Mouse (Mus musculus) stomach, postnatal 0 days (tissue): ENCODE measurements around the gene Snrnp70. TPM values are rescaled to one million over a fixed set of nuclear protein-coding genes. Genes with fewer than 3 reads are reported as not detected.
A peak's percentile ranks its signal among the peaks of the same experiment; 100 is the strongest.

ENCODE experiments used
- ATAC-seq: fragments of 200-750 bp; cut with Nextera tagmentation; 2 replicates; pipeline ENCODE4 v1.8.0; 2017; ENCODE audit not compliant: low FRiP score, low TSS enrichment
- DNase-seq: peaks from one replicate; pipeline ENCODE4 v3.0.0-alpha.2; 2016; ENCODE audit warnings: low spot score
- H3K27ac ChIP-seq: fragments of 300-500 bp; sonication (generic); replicated peaks from 2 replicates; pipeline ENCODE4 v1.5.1; 2014; ENCODE audit warnings: mild to moderate bottlenecking, control low read depth
- H3K27me3 ChIP-seq: fragments of 300-500 bp; sonication (generic); 2 replicates; pipeline ENCODE4 v1.6.1; 2014; ENCODE audit warnings: low read length; ENCODE audit not compliant: control insufficient read depth, insufficient read depth
- H3K36me3 ChIP-seq: fragments of 300-500 bp; sonication (generic); 2 replicates; pipeline ENCODE4 v1.6.1; 2014; ENCODE audit warnings: low read length, mixed read lengths; ENCODE audit not compliant: control insufficient read depth, insufficient read depth
- H3K4me1 ChIP-seq: fragments of 300-500 bp; sonication (generic); replicated peaks from 2 replicates; pipeline ENCODE4 v1.6.1; 2014; ENCODE audit warnings: antibody characterized with exemption; ENCODE audit not compliant: control insufficient read depth, insufficient read depth
- H3K4me2 ChIP-seq: fragments of 300-500 bp; sonication (generic); replicated peaks from 2 replicates; pipeline ENCODE4 v1.6.1; 2014; ENCODE audit warnings: low read depth, mild to moderate bottlenecking, control low read depth, moderate library complexity
- H3K4me3 ChIP-seq: fragments of 300-500 bp; sonication (generic); 2 replicates; pipeline ENCODE4 v1.5.1; 2014; ENCODE audit warnings: low read depth, low read length, control low read depth
- H3K9ac ChIP-seq: fragments of 300-500 bp; sonication (generic); 2 replicates; pipeline ENCODE4 v1.6.1; 2014; ENCODE audit warnings: mild to moderate bottlenecking, low read length, control low read depth, mixed read lengths
- H3K9me3 ChIP-seq: fragments of 300-500 bp; sonication (generic); 2 replicates; pipeline ENCODE4 v1.6.1; 2016; ENCODE audit warnings: low read length; ENCODE audit not compliant: control insufficient read depth
- CTCF ChIP-seq: IDR thresholded peaks from 2 replicates; pipeline ENCODE4 v1.5.1; 2016; ENCODE audit warnings: antibody characterized with exemption, low read depth, mild to moderate bottlenecking, moderate library complexity
- EP300 ChIP-seq: optimal IDR thresholded peaks from 2 replicates; pipeline ENCODE3; 2016; ENCODE audit warnings: antibody characterized with exemption
- WGBS: fragments of 180-500 bp; shearing (Covaris S2); extraction: QIAGEN DNeasy Blood & Tissue Kit; methylation state at CpG from one replicate; pipeline ENCODE4 v1.1.7; 2014; 5-methylcytosine and 5-hydroxymethylcytosine counted together
- polyA plus RNA-seq: library from polyadenylated mRNA; unstranded; fragments of >200 nt; fragmentation: Nextera tagmentation; extraction: Ambion mirVana; gene quantifications from 2 replicates; pipeline ENCODE4 v1.2.1, GENCODE M21; 2015

Snrnp70 gene
- polyA plus RNA-seq, 1 experiment from 2014 or later: 78.8 TPM

DNA sequence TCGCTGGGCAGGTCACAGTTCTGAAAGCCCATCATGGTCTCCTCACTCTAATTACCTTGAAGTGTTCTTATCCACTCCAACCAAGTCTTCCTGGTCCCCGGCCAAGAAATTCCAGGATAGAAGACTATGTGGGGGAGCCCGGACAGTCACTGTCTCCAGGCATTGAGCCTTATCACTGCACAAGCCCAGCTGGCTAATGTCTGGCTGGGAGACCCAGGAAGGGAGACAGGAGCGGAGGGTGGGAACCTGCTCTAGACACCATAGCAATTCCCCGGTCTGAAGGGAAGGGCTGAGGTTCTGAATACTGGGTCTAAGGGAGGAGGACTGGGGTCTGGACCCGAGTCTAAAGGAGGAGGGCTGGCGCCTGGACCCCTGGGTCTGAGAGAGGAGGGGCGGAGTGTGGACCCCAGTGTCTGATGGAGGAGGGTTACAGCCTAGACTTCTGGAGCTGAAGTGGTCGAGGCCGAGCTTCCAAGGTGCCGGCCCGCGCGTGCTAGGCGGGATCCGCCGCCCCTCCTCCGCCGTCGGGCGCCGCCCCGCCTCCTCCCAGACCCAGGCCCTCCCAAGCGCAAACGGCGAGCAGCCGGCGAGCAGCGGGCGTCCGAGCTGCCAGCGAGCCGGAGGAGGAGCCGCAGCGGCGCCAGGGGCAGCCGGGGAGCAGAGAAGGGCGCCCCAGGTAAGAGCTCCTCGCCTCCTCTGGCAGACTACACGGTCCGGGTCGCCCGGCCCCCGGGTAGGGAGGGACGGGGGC lies 17.7 kb upstream of the Snrnp70 start, which contains the start of gene Ntf5:
TSS of gene Ntf5 (plus strand) at position 583 of the 751 bp plus-strand sequence.
- Histone ChIP-seq H3K4me2 (peak within 1 kb of the TSS; percentile 95), H3K4me1 (no peaks in the 10 kb centered on the region), H3K27ac (peak within 1 kb of the TSS; percentile 30), H3K9me3 (no peaks in the 10 kb centered on the region), H3K27me3 (no peaks in the 10 kb centered on the region), H3K9ac (peak within 1 kb of the TSS; percentile 54), H3K4me3 (peak within 1 kb of the TSS; percentile 54), H3K36me3 (no peaks in the 10 kb centered on the region)
- DNase-seq (peak; percentile 53), ATAC-seq (peak; percentile 49)
- 3% methylated on average over 29 of the region's 45 CpGs for WGBS
- TF ChIP-seq EP300 (no peak), CTCF (no peak)

DNA sequence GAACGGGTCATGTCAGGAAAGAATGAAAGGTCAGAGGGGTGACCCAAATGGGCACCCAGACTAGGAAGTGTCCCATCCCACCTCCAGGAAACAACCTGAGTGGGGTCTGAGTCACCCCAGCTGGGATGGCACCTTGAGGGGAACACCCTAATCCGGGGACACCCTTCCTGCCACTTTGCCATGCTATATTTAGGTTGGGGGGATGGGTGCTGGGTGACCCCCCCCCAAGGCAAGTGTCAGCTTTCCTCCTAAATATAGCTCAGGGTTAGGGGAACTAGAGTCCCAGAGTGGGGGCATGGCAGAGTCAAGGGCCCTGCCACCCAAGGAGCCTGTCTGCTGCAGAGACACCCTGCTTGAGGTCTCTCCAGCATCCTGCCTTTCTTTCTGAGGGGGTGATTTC lies 16.9 kb upstream of the Snrnp70 start:
- H3K27ac ChIP-seq: no peak overlapping the region
- H3K9ac ChIP-seq: no peak overlapping the region
- H3K4me1 ChIP-seq: no peaks in the 10 kb centered on the region
- ATAC-seq: no peak
- no peak for TF ChIP-seq EP300
- TF ChIP-seq CTCF: no peak
- no peak overlapping the region for H3K4me2 ChIP-seq
- DNase-seq: no peak
- H3K27me3 ChIP-seq: no peaks in the 10 kb centered on the region
- WGBS: 77% methylated on average over 2 of the region's 2 CpGs
- H3K4me3 ChIP-seq: no peak overlapping the region
- H3K9me3 ChIP-seq: no peaks in the 10 kb centered on the region
- H3K36me3 ChIP-seq: no peaks in the 10 kb centered on the region

GRCm38 (mm10) chr7:45409497-45410163 lies 14.1 kb upstream of the Snrnp70 start:
- H3K4me3 ChIP-seq: no peak overlapping the region
- peaks cover 12% of the 10 kb centered on the region for H3K27me3 ChIP-seq
- TF ChIP-seq CTCF (no peak), EP300 (no peak)
- no peak overlapping the region for H3K9ac ChIP-seq
- no peak for DNase-seq
- no peaks in the 10 kb centered on the region for H3K36me3 ChIP-seq
- H3K27ac ChIP-seq: no peak overlapping the region
- no peaks in the 10 kb centered on the region for H3K9me3 ChIP-seq
- no peaks in the 10 kb centered on the region; the same call in 1 of the 2 replicates for H3K4me1 ChIP-seq
- H3K4me2 ChIP-seq: no peak overlapping the region
- no peak for ATAC-seq
- WGBS: 86% methylated on average over 8 of the region's 8 CpGs

GRCm38 (mm10) chr7:45408949-45409348 lies 13.4 kb upstream of the Snrnp70 start:
- Histone ChIP-seq H3K27me3 (peaks cover 12% of the 10 kb centered on the region), H3K4me1 (no peaks in the 10 kb centered on the region; the same call in 1 of the 2 replicates), H3K27ac (no peak overlapping the region), H3K4me3 (no peak overlapping the region), H3K36me3 (no peaks in the 10 kb centered on the region), H3K4me2 (no peak overlapping the region), H3K9ac (no peak overlapping the region), H3K9me3 (no peaks in the 10 kb centered on the region)
- 88% methylated on average over 17 of the region's 17 CpGs for WGBS
- no peak for DNase-seq
- no peak for ATAC-seq
- no peak for TF ChIP-seq EP300
- TF ChIP-seq CTCF: no peak

DNA sequence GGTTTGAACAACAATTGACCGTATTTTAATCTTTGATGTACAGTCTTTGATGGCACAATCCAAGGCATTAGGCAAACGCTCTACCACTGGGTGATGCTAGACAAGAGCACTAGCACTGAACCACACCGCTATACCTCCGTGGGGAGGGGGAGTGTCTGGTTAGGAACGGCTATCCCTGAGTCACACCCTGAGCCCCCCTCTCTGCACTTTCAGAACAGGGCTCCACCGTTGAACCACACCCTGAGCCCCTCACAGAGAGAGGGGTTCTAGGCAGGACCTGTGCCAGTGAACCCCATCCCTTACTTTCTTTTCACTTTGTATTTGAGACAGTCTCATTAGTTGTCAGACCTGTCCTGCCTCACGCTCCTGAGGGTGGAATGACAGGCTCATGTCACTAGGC lies 12.8 kb upstream of the Snrnp70 start:
- Histone ChIP-seq H3K9me3 (no peaks in the 10 kb centered on the region), H3K27me3 (peaks cover 12% of the 10 kb centered on the region), H3K4me2 (no peak overlapping the region), H3K36me3 (no peaks in the 10 kb centered on the region), H3K9ac (no peak overlapping the region), H3K4me3 (no peak overlapping the region), H3K4me1 (no peaks in the 10 kb centered on the region; the same call in 1 of the 2 replicates), H3K27ac (no peak overlapping the region)
- 60% methylated on average over 7 of the region's 7 CpGs for WGBS
- TF ChIP-seq CTCF (no peak), EP300 (no peak)
- ATAC-seq (no peak), DNase-seq (no peak)

DNA sequence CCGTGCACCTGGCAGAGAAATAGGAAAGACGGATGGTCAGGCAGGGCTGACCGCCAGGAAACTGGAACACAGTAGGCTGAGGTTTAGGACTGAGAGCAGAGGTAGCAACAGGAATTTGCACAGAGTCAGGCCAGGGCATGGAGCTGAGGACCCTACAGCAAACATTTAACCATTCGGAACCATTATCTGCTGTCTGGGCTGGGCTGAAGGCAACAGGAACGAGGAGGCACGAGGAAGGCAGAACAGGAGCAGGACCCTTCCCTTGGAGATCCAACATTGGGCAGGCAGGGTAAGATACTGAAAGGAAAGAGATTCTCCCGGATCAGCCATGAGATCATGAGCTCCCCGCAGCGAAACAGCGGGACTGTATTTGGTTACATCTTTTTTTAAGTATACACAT lies 12.3 kb upstream of the Snrnp70 start:
- Histone ChIP-seq H3K4me2 (no peak overlapping the region), H3K27me3 (peaks cover 12% of the 10 kb centered on the region), H3K9ac (no peak overlapping the region), H3K9me3 (no peaks in the 10 kb centered on the region), H3K36me3 (no peaks in the 10 kb centered on the region), H3K4me3 (no peak overlapping the region), H3K27ac (no peak overlapping the region), H3K4me1 (no peaks in the 10 kb centered on the region; the same call in 1 of the 2 replicates)
- 73% methylated on average over 10 of the region's 10 CpGs for WGBS
- ATAC-seq (no peak), DNase-seq (no peak)
- TF ChIP-seq CTCF (no peak), EP300 (no peak)
